In the genomic region with DNA sequence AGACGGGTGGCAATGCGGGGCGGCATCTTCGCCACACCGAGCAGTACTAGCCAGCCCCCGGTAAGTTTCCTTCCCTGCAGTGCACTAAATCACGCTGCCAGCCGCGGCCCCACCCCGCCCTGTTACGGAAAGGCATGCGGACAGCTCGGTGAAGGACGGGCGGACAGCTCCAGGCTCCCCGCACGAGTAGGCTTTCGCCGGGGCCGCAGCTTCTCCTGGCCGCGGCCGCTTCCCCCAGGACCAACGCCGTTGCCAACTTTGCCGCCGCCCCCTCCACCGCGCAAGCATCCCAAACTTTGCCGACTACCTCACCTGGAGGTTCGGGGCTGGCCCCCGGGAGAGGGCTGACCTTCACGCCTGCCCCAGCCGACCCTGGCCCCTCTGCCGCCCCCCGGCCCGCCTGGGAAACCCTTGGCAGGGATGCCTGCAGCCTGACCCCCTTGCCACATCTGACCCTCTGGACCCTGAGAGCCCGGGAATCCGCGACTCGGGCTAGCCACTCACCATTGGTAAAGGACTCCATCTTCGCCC, we compare ENCODE assay signal across 8 mouse cellular contexts. TPM values are rescaled to one million over a fixed set of nuclear protein-coding genes. Genes with fewer than 3 reads are reported as not detected.
A peak's percentile ranks its signal among the peaks of the same experiment; 100 is the strongest.
DNase-seq lines count a peak whose midpoint lies in the region; ATAC-seq and TF ChIP-seq lines count a peak whose summit lies in the region.

No protein-coding gene starts in this region.

- peak; percentile 16 for DNase-seq in urinary bladder, postnatal 10 days (ENCODE audit: low spot score)
- no peak for DNase-seq in urinary bladder, adult 2 months (ENCODE audit: low spot score)
- DNase-seq in embryo, embryonic 11.5 days (ENCODE audit: low read depth, low spot score), result peak; percentile 17
- peak; percentile 80 for DNase-seq in heart, embryonic 10.5 days (ENCODE audit: low spot score)
- DNase-seq in lung, embryonic 14.5 days, result peak; percentile 51
- DNase-seq in yolk sac, embryonic 10.5 days (ENCODE audit: low spot score), result peak; percentile 64

- H3K36me3 ChIP-seq in heart, embryonic 10.5 days, result no peaks in the 10 kb centered on the region
- H3K36me3 ChIP-seq in kidney, embryonic 15.5 days, result no peaks in the 10 kb centered on the region
- no peaks in the 10 kb centered on the region for H3K36me3 ChIP-seq in lung, embryonic 14.5 days (ENCODE audit: insufficient read depth)
- H3K36me3 ChIP-seq in neural tube, embryonic 15.5 days, result no peaks in the 10 kb centered on the region

- H3K4me1 ChIP-seq in heart, embryonic 10.5 days, result peaks cover 17% of the 10 kb centered on the region; the same call in 1 of the 2 replicates
- peaks cover 13% of the 10 kb centered on the region for H3K4me1 ChIP-seq in kidney, embryonic 15.5 days
- no peaks in the 10 kb centered on the region for H3K4me1 ChIP-seq in lung, embryonic 14.5 days (ENCODE audit: insufficient read depth)
- peaks cover 28% of the 10 kb centered on the region for H3K4me1 ChIP-seq in neural tube, embryonic 15.5 days

- no peak for TF ChIP-seq CTCF in lung, embryonic 14.5 days (IDR thresholded peaks at IDR 0.05; ENCODE audit: low read depth)

- peak overlapping the region; percentile 98 for H3K27ac ChIP-seq in heart, embryonic 10.5 days
- H3K27ac ChIP-seq in kidney, embryonic 15.5 days, result peak overlapping the region; percentile 99
- H3K27ac ChIP-seq in lung, embryonic 14.5 days (ENCODE audit: low read depth), result peak overlapping the region; percentile 100
- peak overlapping the region; percentile 100 for H3K27ac ChIP-seq in neural tube, embryonic 15.5 days (replicated peaks)

- ATAC-seq in kidney, embryonic 15.5 days (replicated peaks; ENCODE audit: low FRiP score), result peak; percentile 26
- ATAC-seq in lung, embryonic 14.5 days (ENCODE audit: insufficient read depth), result peak; percentile 10
- peak; percentile 3 for ATAC-seq in neural tube, embryonic 15.5 days (ENCODE audit: low FRiP score)

- no peaks in the 10 kb centered on the region for H3K27me3 ChIP-seq in heart, embryonic 10.5 days (ENCODE audit: insufficient read depth, poor library complexity, severe bottlenecking)
- no peaks in the 10 kb centered on the region for H3K27me3 ChIP-seq in kidney, embryonic 15.5 days
- no peaks in the 10 kb centered on the region for H3K27me3 ChIP-seq in lung, embryonic 14.5 days (ENCODE audit: insufficient read depth, low read length)
- H3K27me3 ChIP-seq in neural tube, embryonic 15.5 days (replicated peaks), result no peaks in the 10 kb centered on the region

- no peaks in the 10 kb centered on the region for H3K9me3 ChIP-seq in heart, embryonic 10.5 days
- H3K9me3 ChIP-seq in kidney, embryonic 15.5 days (replicated peaks), result no peaks in the 10 kb centered on the region
- no peaks in the 10 kb centered on the region for H3K9me3 ChIP-seq in lung, embryonic 14.5 days (ENCODE audit: low read depth, low read length)
- H3K9me3 ChIP-seq in neural tube, embryonic 15.5 days (replicated peaks), result no peaks in the 10 kb centered on the region

- H3K4me3 ChIP-seq in heart, embryonic 10.5 days, result peak overlapping the region; percentile 93
- H3K4me3 ChIP-seq in kidney, embryonic 15.5 days (replicated peaks), result peak overlapping the region; percentile 94
- H3K4me3 ChIP-seq in lung, embryonic 14.5 days (ENCODE audit: low read depth, low read length), result peak overlapping the region; percentile 71
- H3K4me3 ChIP-seq in neural tube, embryonic 15.5 days (replicated peaks), result peak overlapping the region; percentile 86

- H3K4me2 ChIP-seq in kidney, embryonic 15.5 days, result peak overlapping the region; percentile 75
- peak overlapping the region; percentile 72 for H3K4me2 ChIP-seq in lung, embryonic 14.5 days
- H3K4me2 ChIP-seq in neural tube, embryonic 15.5 days, result peak overlapping the region; percentile 75

- peak overlapping the region; percentile 73 for H3K9ac ChIP-seq in kidney, embryonic 15.5 days
- peak overlapping the region; percentile 92 for H3K9ac ChIP-seq in lung, embryonic 14.5 days
- H3K9ac ChIP-seq in neural tube, embryonic 15.5 days (replicated peaks), result peak overlapping the region; percentile 98

- WGBS in heart, embryonic 10.5 days, result under 1% methylated on average over 42 of the region's 42 CpGs
- under 1% methylated on average over 42 of the region's 42 CpGs for WGBS in kidney, embryonic 15.5 days
- WGBS in lung, embryonic 14.5 days, result under 1% methylated on average over 41 of the region's 42 CpGs
- under 1% methylated on average over 42 of the region's 42 CpGs for WGBS in neural tube, embryonic 15.5 days

RNA-seq across cellular contexts. Expression of a gene that starts 0.9 kb away (rescaled TPM):
- 21.2 and 24.0 TPM in 2 replicates for polyA plus RNA-seq in urinary bladder, adult 2 months (2012; rRNA removed)
- polyA plus RNA-seq in heart, embryonic 10.5 days (2016; fragmentation: Nextera tagmentation; extraction: Ambion mirVana), result 8.7 and 11.1 TPM in 2 replicates
- 9.1 and 9.3 TPM in 2 replicates for polyA plus RNA-seq in kidney, embryonic 15.5 days (2015; fragmentation: Nextera tagmentation; extraction: Ambion mirVana)
- polyA plus RNA-seq in lung, embryonic 14.5 days (2014; fragmentation: Nextera tagmentation; extraction: Ambion mirVana), result 6.7 and 8.4 TPM in 2 replicates
- 8.7 and 9.0 TPM in 2 replicates for polyA plus RNA-seq in neural tube, embryonic 15.5 days (2015; fragmentation: Nextera tagmentation; extraction: Ambion mirVana)
